Mouse (Mus musculus) midbrain, postnatal 0 days (tissue): Measurements from ENCODE around the gene Wwp2. TPM values are rescaled to one million over a fixed set of nuclear protein-coding genes. Genes with fewer than 3 reads are reported as not detected.
A peak's percentile ranks its signal among the peaks of the same experiment; 100 is the strongest.
"Not testable (repeated sequence)": the region's sequence is repeated elsewhere in the genome, so short reads cannot be mapped to it uniquely, and the experiment has no call there.

Source experiments
- ATAC-seq: fragments of 200-750 bp; cut with Nextera tagmentation; 2 replicates; pipeline ENCODE4 v1.8.0; 2017; ENCODE audit warnings: moderate number of reproducible peaks, mild to moderate bottlenecking, moderate TSS enrichment, moderate library complexity; ENCODE audit not compliant: low FRiP score
- DNase-seq: peaks from one replicate; pipeline ENCODE4 v3.0.0-alpha.2; 2015; ENCODE audit warnings: low spot score
- H3K27ac ChIP-seq: fragments of 300-500 bp; sonication (generic); 2 replicates; pipeline ENCODE4 v1.5.1; 2014; ENCODE audit warnings: low read depth, mild to moderate bottlenecking, low read length, mixed read lengths
- H3K27me3 ChIP-seq: fragments of 300-500 bp; sonication (generic); 2 replicates; pipeline ENCODE4 v1.6.1; 2014; ENCODE audit warnings: low read length, control low read depth, mixed read lengths; ENCODE audit not compliant: insufficient read depth
- H3K36me3 ChIP-seq: fragments of 300-500 bp; sonication (generic); 2 replicates; pipeline ENCODE4 v1.6.1; 2014; ENCODE audit warnings: low read length, control low read depth, mixed read lengths; ENCODE audit not compliant: insufficient read depth
- H3K4me1 ChIP-seq: fragments of 300-500 bp; sonication (generic); 2 replicates; pipeline ENCODE4 v1.6.1; 2014; ENCODE audit warnings: mild to moderate bottlenecking, control low read depth, antibody characterized with exemption, low read length, mixed read lengths; ENCODE audit not compliant: insufficient read depth
- H3K4me2 ChIP-seq: fragments of 300-500 bp; sonication (generic); 2 replicates; pipeline ENCODE4 v1.6.1; 2014; ENCODE audit warnings: low read depth, mild to moderate bottlenecking, low read length, mixed read lengths; ENCODE audit not compliant: poor library complexity, severe bottlenecking
- H3K4me3 ChIP-seq: fragments of 300-500 bp; sonication (generic); 2 replicates; pipeline ENCODE4 v1.5.1; 2014; ENCODE audit warnings: low read depth, mild to moderate bottlenecking, low read length, moderate library complexity
- H3K9ac ChIP-seq: fragments of 300-500 bp; sonication (generic); replicated peaks from 2 replicates; pipeline ENCODE4 v1.6.1; 2014; ENCODE audit warnings: mild to moderate bottlenecking, low read length, moderate library complexity, mixed read lengths; ENCODE audit not compliant: poor library complexity, severe bottlenecking
- H3K9me3 ChIP-seq: fragments of 300-500 bp; sonication (generic); 2 replicates; pipeline ENCODE4 v1.6.1; 2016; ENCODE audit warnings: low read length, control low read depth
- CTCF ChIP-seq: IDR thresholded peaks from 2 replicates; pipeline ENCODE4 v1.5.1; 2016; ENCODE audit warnings: antibody characterized with exemption, mild to moderate bottlenecking
- WGBS: fragments of 180-500 bp; shearing (Covaris S2); extraction: QIAGEN DNeasy Blood & Tissue Kit; methylation state at CpG from one replicate; pipeline ENCODE4 v1.1.7; 2014; 5-methylcytosine and 5-hydroxymethylcytosine counted together
- polyA plus RNA-seq: library from polyadenylated mRNA; unstranded; fragments of >200 nt; fragmentation: Nextera tagmentation; extraction: Ambion mirVana; gene quantifications from 2 replicates; pipeline ENCODE4 v1.2.1, GENCODE M21; 2015
- total RNA-seq: library from RNA; depleted of rRNA; stranded (reverse); fragments of >200 nt; gene quantifications from 2 replicates; pipeline ENCODE4 v1.2.3, GENCODE M21; 2014

Wwp2 gene
- total and polyA plus RNA-seq, 2 experiments from 2014 or later: 36.2 to 44.2 TPM

DNA sequence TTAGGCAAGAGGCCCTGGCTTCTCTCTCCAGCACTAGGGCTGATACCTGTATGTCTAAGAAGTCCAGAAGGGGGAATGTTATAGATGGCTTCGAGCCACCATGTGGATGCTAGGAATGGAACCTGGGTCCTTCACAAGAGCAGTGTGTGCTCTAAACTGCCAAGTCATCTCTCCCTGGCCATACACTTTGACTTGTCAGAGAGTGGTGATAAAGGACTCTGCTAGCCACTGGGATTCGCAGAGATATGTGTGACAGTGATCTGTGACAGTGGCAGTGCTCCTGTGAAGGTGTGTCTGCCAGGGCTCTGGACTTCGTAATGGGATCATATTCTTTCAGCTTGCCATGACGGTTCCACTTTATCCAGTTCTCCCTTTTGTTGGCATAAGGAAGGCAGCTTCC is 37.2 kb downstream of the Wwp2 start:
- H3K4me1 ChIP-seq: no peaks in the 10 kb centered on the region
- TF ChIP-seq CTCF: no peak
- 93% methylated on average over 4 of the region's 4 CpGs for WGBS

DNA sequence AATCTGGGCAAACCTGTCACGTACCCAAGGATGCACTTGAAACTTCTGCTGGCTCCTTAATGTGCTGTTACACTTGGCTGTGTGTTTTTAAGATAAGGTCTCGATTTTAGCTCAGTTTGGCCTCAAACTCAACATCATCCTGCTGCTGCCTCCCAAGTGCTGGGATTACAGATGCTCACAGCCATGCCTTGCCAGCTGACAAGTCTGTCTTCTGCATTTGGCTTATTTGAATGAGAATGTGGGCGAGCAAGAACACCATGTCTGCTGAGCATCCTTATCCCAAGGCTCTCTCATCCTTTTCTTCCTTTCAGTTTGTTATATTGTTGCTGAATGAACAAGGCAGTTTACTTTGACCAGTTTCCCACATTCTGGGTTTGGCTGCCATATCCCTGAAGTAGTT is 39.4 kb downstream of the Wwp2 start:
- peaks cover 5% of the 10 kb centered on the region; the same call in 1 of the 2 replicates for H3K36me3 ChIP-seq
- H3K9me3 ChIP-seq: no peaks in the 10 kb centered on the region
- no peak overlapping the region for H3K9ac ChIP-seq
- H3K27me3 ChIP-seq: no peaks in the 10 kb centered on the region
- no peak overlapping the region for H3K4me3 ChIP-seq
- ATAC-seq (no peak), DNase-seq (no peak)
- 84% methylated on average over 3 of the region's 3 CpGs for WGBS
- no peak overlapping the region for H3K27ac ChIP-seq
- no peak overlapping the region for H3K4me2 ChIP-seq
- no peaks in the 10 kb centered on the region for H3K4me1 ChIP-seq
- TF ChIP-seq CTCF: no peak

More for the DNA sequence above, 37.2 kb downstream of the Wwp2 start:
- ATAC-seq (no peak), DNase-seq (no peak)
- Histone ChIP-seq H3K9ac (no peak overlapping the region), H3K27ac (no peak overlapping the region), H3K36me3 (peaks cover 10% of the 10 kb centered on the region; the same call in 1 of the 2 replicates), H3K4me3 (no peak overlapping the region), H3K9me3 (no peaks in the 10 kb centered on the region), H3K27me3 (no peaks in the 10 kb centered on the region), H3K4me2 (no peak overlapping the region)

DNA sequence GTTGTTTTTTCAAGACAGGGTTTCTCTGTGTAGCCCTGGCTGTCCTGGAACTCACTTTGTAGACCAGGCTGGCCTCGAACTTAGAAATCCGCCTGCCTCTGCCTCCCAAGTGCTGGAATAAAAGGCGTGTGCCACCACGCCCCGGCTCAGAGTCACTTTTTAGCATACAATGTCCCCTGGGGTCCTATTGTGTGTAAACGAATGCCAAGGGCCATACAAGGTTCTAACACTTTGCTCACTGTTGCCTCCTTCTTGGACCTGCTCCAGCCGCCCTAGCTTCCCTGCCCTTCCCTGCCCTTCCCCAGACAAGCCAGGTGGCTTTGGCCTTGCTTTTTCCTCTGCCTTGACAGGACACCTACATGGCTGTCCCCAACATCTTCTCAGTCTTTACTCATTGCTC is 40.6 kb downstream of the Wwp2 start:
- not testable (repeated sequence) for H3K4me3 ChIP-seq, H3K27me3 ChIP-seq, ATAC-seq, H3K36me3 ChIP-seq, H3K27ac ChIP-seq, H3K4me1 ChIP-seq, H3K4me2 ChIP-seq, DNase-seq, H3K9ac ChIP-seq, H3K9me3 ChIP-seq
- 92% methylated on average over 7 of the region's 7 CpGs for WGBS

DNA sequence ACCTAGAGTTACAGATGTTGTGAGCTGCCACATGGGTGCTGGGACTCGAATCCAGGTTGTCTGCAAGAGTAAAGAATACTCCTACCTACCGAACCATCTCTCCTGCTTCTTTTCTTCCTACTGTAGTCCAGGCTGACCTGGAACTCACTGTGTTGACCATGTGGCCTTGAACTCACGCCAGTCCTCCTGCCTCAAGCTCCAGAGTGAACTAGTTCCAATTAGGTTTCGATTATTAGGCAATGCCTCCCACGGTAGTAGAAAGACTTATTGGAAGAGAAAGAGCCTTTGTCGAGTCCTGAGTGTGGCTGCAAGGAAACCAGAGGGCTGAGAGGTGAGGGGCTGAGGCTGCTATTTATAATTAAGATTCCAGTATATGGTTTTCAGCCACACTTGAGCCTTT is 42.6 kb downstream of the Wwp2 start:
- Histone ChIP-seq H3K36me3 (no peaks in the 10 kb centered on the region), H3K4me2 (no peak overlapping the region), H3K27me3 (no peaks in the 10 kb centered on the region), H3K4me1 (no peaks in the 10 kb centered on the region), H3K27ac (no peak overlapping the region), H3K9me3 (no peaks in the 10 kb centered on the region), H3K4me3 (no peak overlapping the region), H3K9ac (no peak overlapping the region)
- 91% methylated on average over 6 of the region's 6 CpGs for WGBS
- TF ChIP-seq CTCF: no peak
- ATAC-seq (no peak), DNase-seq (no peak)

- no peak for DNase-seq
- no peak for ATAC-seq
- Histone ChIP-seq H3K36me3 (no peaks in the 10 kb centered on the region), H3K9me3 (no peaks in the 10 kb centered on the region), H3K4me3 (no peak overlapping the region), H3K27ac (no peak overlapping the region), H3K27me3 (no peaks in the 10 kb centered on the region), H3K9ac (no peak overlapping the region), H3K4me2 (no peak overlapping the region), H3K4me1 (no peaks in the 10 kb centered on the region)
- no peak for TF ChIP-seq CTCF
- WGBS: 97% methylated on average over 4 of the region's 4 CpGs
Observed at GRCm38 (mm10) chr8:107480436-107480835, 44.3 kb downstream of the Wwp2 start.

- ATAC-seq: no peak
- Histone ChIP-seq H3K4me3 (no peak overlapping the region), H3K27me3 (no peaks in the 10 kb centered on the region), H3K9ac (no peak overlapping the region), H3K4me1 (no peaks in the 10 kb centered on the region), H3K9me3 (no peaks in the 10 kb centered on the region), H3K27ac (no peak overlapping the region), H3K4me2 (no peak overlapping the region), H3K36me3 (no peaks in the 10 kb centered on the region)
- peak; percentile 80 for DNase-seq
- WGBS: 78% methylated on average over 8 of the region's 8 CpGs
- TF ChIP-seq CTCF: no peak
Observed at GRCm38 (mm10) chr8:107483250-107483649, 47.1 kb downstream of the Wwp2 start.
